Mouse (Mus musculus) bone marrow macrophage, adult 2 months (primary cell): ENCODE measurements around the gene Rffl.

Experiments
- CTCF ChIP-seq: IDR thresholded peaks from 2 replicates; pipeline ENCODE4 v1.5.1; 2012; ENCODE audit warnings: low read depth, mild to moderate bottlenecking, low read length, moderate library complexity
- POLR2A ChIP-seq: IDR thresholded peaks from 2 replicates; pipeline ENCODE4 v1.6.1; 2012; ENCODE audit warnings: mild to moderate bottlenecking, low read depth, low read length, borderline replicate concordance

- TF ChIP-seq CTCF = no peak
- TF ChIP-seq POLR2A = no peak
Observed at GRCm38 (mm10) chr11:82904952-82905351, 33.9 kb upstream of the Rffl start.
